Mouse (Mus musculus) induced T-regulatory cell, adult 2 months (primary cell): ENCODE data around the gene Srsf9.
"Not testable (repeated sequence)": the region's sequence is repeated elsewhere in the genome, so short reads cannot be mapped to it uniquely, and the experiment has no call there.

ENCODE experiments used
- DNase-seq: peaks from one replicate; pipeline ENCODE4 v3.0.0-alpha.2; 2012; ENCODE audit warnings: low read depth

Gene Srsf9

GRCm38 (mm10) chr5:115373441-115374203 is 46.6 kb downstream of the Srsf9 start:
- no peak for DNase-seq

- DNase-seq: no peak
Measured at GRCm38 (mm10) chr5:115374204-115374820, 47.3 kb downstream of the Srsf9 start.

GRCm38 (mm10) chr5:115375436-115375835 is 48.5 kb downstream of the Srsf9 start:
- peak; percentile 29 for DNase-seq

GRCm38 (mm10) chr5:115378882-115379281 is 51.9 kb downstream of the Srsf9 start:
- DNase-seq: not testable (repeated sequence)
